Mouse (Mus musculus): Measurements from ENCODE around the gene BC048562. TPM values are rescaled to one million over a fixed set of nuclear protein-coding genes. Genes with fewer than 3 reads are reported as not detected.
A peak's percentile ranks its signal among the peaks of the same experiment; 100 is the strongest.

BC048562 gene
- polyA plus RNA-seq, 1 experiment from 2014 or later = not detected

DNA sequence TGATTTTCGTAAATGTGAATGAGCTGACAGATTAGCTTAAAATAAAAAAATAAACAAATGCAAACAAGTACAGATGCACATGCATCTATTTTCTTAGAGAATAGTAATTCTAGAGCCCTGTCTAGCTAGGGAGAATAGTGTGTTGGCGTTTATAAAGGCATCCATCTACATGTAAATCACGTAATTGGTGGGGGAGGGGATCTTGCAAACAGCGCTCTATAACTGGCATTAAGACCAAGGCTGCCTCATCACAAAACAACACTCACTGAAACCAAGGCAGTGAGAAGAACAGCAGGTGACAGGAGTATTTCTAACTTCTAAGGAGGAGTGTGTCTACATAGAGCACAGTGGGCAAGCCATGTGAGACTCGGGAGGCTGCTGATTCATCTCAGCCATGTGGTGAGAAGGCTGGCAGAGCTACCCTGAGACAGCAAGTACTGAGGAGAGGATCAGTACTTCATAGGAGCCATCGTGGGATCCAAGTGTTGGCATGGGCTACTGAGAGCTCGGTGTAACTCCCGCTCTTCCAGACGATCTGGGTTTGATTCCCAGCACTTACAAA is 24.8 kb upstream of the BC048562 start:
- Histone ChIP-seq H3K9me3 (no peaks in the 10 kb centered on the region), H3K27ac (no peak overlapping the region), H3K4me3 (replicated peaks) (no peak overlapping the region), H3K36me3 (replicated peaks) (no peaks in the 10 kb centered on the region), H3K4me1 (peaks cover 6% of the 10 kb centered on the region; the same call in 1 of the 2 replicates), H3K9ac (no peak overlapping the region), H3K27me3 (no peaks in the 10 kb centered on the region), H3K4me2 (no peak overlapping the region)
- 72% methylated on average over 9 of the region's 9 CpGs for WGBS
- no peak for ATAC-seq (ENCODE audit: low FRiP score)

DNA sequence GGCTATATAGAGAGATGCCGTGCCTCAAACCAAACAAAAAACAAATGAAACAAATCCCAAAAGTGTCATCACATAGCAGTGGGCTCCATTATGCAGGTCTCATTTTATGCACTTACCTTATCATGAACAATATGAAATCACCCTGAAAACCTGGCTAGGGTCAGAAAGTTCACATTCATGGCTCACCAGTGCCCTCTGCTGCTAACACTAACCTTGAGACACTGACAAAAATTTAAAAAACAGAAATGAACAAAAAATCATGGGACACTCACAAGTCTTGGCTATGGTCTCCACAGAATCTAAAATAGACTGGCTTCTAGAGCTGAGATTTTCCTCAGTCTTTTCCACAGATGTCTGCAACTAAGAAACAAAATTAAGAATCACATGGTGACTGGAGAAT is 24.1 kb upstream of the BC048562 start:
- Histone ChIP-seq H3K4me3 (replicated peaks) (no peak overlapping the region), H3K9me3 (no peaks in the 10 kb centered on the region), H3K4me2 (no peak overlapping the region), H3K27ac (no peak overlapping the region), H3K36me3 (replicated peaks) (no peaks in the 10 kb centered on the region), H3K4me1 (peaks cover 6% of the 10 kb centered on the region; the same call in 1 of the 2 replicates), H3K9ac (no peak overlapping the region), H3K27me3 (no peaks in the 10 kb centered on the region)
- no peak for ATAC-seq (ENCODE audit: low FRiP score)
- WGBS = 86% methylated on average over 1 of the region's 1 CpGs

DNA sequence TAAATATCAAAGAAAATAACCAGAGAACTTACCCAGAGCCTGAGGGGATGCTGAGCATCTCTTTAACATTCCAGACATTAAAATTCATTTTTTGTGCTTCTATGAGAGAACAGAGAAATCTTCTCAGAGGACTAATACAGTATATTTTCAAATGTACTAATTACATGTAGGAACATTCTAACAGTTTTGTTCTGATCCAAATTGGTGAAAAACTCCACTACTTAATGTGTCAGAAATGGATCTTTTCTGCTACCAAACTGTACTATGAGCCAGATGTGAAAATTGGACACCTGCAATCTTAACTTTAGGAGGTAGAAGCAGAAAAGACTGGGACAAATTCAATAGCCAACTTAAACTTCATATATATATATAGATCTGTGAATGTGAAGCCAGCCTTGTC is 7.9 kb upstream of the BC048562 start, which contains the start of gene Ccdc36:
Gene Ccdc36 (minus strand): TSS at position 101 of the 400 bp plus-strand sequence.
- Histone ChIP-seq H3K27me3 (no peaks in the 10 kb centered on the region), H3K9ac (no peak within 1 kb of the TSS), H3K9me3 (no peaks in the 10 kb centered on the region), H3K4me2 (no peak within 1 kb of the TSS), H3K36me3 (replicated peaks) (no peaks in the 10 kb centered on the region), H3K27ac (no peak within 1 kb of the TSS), H3K4me3 (replicated peaks) (no peak within 1 kb of the TSS), H3K4me1 (no peaks in the 10 kb centered on the region; the same call in 1 of the 2 replicates)
- no peak for ATAC-seq (ENCODE audit: low FRiP score)

DNA sequence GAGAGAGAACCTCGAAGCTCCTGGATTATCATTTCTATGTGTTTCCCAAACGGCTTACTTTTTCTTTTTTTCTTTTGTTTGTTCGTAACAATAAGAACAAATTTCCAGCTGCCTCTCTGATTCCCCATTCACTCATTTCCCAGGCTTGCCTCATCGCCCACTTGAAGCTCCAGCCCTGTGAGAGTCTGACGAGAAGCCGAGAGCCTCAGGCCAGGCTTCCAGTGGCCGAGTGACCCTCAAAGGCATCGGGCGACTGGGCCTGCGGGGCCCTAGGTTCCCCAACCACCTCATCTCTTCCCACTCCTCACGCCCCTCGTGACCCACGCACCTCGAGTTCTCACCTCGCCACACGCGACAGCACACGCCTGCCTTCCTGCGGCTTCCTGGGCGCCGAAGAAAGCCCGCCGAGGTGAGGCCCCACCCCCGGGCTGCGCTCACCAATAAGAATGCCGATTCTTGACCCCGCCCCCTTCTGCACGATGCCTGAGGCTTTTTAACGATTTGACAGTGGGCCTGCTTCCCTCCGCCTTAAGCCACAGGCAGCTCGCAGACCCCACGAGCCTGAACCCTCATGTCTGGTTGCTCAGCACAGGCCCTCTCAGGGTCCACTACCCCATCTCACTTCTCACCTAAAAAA is 4.7 kb upstream of the BC048562 start:
- ATAC-seq (ENCODE audit: low FRiP score) = peak; percentile 30; the same call in 1 of the 2 replicates
- Histone ChIP-seq H3K27ac (no peak overlapping the region), H3K4me1 (no peaks in the 10 kb centered on the region; the same call in 1 of the 2 replicates), H3K4me3 (replicated peaks) (0 out of 2 replicates have a peak overlapping the region, but pooled peaks have one; percentile 18), H3K9me3 (no peaks in the 10 kb centered on the region), H3K4me2 (peak overlapping the region; percentile 44), H3K27me3 (no peaks in the 10 kb centered on the region), H3K36me3 (replicated peaks) (no peaks in the 10 kb centered on the region), H3K9ac (no peak overlapping the region)
- 53% methylated on average over 32 of the region's 32 CpGs for WGBS

DNA sequence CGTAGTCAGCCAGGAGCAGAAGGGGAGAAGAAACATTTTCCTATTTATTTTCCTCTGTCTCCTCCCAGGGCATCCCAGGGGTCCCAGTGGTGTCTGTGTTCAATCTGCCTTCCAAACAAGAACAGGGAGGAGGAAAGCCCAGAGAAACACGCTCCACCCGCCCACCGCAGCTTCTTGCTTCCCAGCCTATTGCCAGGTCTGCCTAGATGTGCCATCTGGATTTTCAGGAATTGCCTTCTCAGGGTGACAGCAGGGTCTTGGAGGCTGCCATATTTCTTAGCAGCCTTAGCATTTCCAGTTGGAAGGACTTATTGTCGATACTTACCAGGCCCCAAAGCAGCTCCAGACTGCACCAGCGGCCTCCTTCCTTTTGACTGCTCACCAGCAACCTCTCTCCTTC is 2.9 kb downstream of the BC048562 start:
- Histone ChIP-seq H3K9ac (no peak overlapping the region), H3K27ac (no peak overlapping the region), H3K4me2 (no peak overlapping the region), H3K27me3 (no peaks in the 10 kb centered on the region), H3K36me3 (replicated peaks) (no peaks in the 10 kb centered on the region), H3K4me3 (replicated peaks) (no peak overlapping the region), H3K9me3 (no peaks in the 10 kb centered on the region), H3K4me1 (no peaks in the 10 kb centered on the region)
- ATAC-seq (ENCODE audit: low FRiP score) = no peak
- 83% methylated on average over 6 of the region's 6 CpGs for WGBS

DNA sequence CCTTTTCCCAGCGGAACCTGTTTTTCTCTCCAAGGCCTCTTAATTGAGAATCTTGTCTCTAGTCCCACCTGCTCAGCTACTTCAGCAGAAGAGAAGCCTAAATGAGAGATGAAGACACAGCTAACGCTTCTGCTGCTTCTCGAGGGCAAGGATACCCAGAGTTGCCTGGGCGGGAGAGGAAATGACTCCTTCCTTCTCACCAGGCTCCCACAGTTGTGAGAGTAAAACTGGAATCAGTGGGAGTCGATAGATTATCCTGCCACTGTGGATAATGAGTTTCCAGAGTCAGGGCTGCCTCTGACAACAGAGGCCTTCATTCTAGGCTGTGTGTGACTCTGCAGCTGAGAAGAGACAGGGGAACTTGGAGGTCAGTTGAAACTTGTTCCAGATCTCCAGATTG is 4.2 kb downstream of the BC048562 start:
- Histone ChIP-seq H3K4me1 (no peaks in the 10 kb centered on the region), H3K9ac (no peak overlapping the region), H3K27ac (no peak overlapping the region), H3K9me3 (no peaks in the 10 kb centered on the region), H3K36me3 (replicated peaks) (no peaks in the 10 kb centered on the region), H3K27me3 (no peaks in the 10 kb centered on the region), H3K4me2 (no peak overlapping the region), H3K4me3 (replicated peaks) (no peak overlapping the region)
- 80% methylated on average over 5 of the region's 5 CpGs for WGBS
- ATAC-seq (ENCODE audit: low FRiP score) = no peak

DNA sequence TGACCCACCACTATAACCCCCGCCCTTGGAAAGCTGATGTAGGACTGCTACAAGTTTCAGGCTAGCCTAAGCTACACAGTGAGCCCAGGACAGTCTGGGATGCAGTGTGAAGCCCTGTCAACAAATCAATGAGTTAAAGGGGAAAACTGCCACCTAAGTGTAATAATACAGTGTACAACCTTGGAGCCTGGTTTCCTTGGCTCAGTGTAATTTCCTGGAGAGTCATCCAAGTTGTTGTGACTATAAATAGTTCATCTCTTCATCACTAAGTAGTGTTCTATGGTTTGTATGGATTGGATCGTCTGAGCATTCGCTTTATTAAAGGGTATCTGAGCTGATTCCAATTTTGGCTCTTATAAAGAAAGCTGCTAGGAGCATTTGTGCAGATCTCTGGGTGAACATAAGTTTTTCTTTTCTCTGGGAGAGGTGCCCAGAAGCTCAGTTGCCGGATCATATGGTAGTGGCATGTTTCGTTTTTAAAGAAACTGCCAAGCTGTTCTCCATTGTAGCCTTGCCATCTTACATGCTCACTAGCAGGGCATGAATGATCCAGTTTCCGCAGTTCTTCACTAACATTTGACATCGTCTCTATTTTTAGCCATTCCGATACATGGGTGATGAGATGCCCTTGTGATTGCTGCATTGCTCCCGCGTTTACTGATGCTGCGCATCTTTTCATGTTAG is 5.1 kb downstream of the BC048562 start:
- Histone ChIP-seq H3K9me3 (no peaks in the 10 kb centered on the region), H3K4me1 (no peaks in the 10 kb centered on the region), H3K4me2 (no peak overlapping the region), H3K36me3 (replicated peaks) (no peaks in the 10 kb centered on the region), H3K27me3 (no peaks in the 10 kb centered on the region), H3K27ac (no peak overlapping the region), H3K9ac (no peak overlapping the region), H3K4me3 (replicated peaks) (no peak overlapping the region)
- 91% methylated on average over 11 of the region's 11 CpGs for WGBS
- no peak for ATAC-seq (ENCODE audit: low FRiP score)

DNA sequence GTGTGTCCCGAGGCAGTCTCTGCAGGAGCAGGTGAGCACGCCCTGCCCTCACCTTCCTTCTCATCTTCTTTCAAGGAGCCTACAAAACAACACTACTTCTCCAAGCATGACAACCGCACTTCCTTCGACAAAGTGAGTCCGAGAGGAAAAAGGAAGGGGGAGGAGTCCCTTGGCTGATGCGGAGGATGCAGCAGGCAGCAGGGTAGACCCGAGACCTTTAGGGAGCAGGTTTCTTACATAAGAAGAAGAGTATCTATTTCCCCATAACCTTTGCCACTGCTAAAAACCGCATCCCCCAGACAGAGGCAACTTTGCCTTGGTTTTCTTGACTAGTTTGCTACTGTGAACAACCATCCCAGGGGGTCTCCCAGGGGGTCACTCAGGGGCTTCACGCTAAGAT is 8.8 kb downstream of the BC048562 start:
- peaks cover 19% of the 10 kb centered on the region for H3K36me3 ChIP-seq (replicated peaks)
- H3K27ac ChIP-seq = no peak overlapping the region
- no peaks in the 10 kb centered on the region for H3K27me3 ChIP-seq
- WGBS = 80% methylated on average over 9 of the region's 9 CpGs
- no peak for ATAC-seq (ENCODE audit: low FRiP score)
- H3K9ac ChIP-seq = no peak overlapping the region
- peaks cover 16% of the 10 kb centered on the region for H3K4me1 ChIP-seq
- no peak overlapping the region for H3K4me3 ChIP-seq (replicated peaks)
- H3K4me2 ChIP-seq = no peak overlapping the region
- H3K9me3 ChIP-seq = no peaks in the 10 kb centered on the region

DNA sequence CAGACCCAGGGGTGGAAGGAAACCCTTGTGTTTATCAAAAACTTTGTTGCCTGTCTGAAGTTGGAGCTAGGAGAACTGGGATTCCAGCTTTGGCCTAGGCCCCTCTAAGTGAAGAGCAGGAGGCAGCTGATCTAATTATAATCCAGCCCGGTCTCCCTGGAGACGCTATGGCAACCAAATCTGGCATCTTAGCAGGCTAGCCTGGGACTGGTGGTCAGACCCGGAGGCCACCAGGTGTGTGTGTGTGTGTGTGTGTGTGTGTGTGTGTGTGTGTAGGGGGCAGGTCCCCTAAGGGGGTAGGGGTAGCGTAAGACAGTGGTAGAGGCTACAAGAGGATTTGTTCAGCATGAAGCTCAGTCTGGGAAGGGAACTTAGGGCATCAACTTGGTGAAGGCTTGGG is 13.6 kb downstream of the BC048562 start:
- Histone ChIP-seq H3K4me1 (peaks cover 46% of the 10 kb centered on the region), H3K9ac (peak overlapping the region; percentile 54), H3K27ac (peak overlapping the region; percentile 95), H3K27me3 (no peaks in the 10 kb centered on the region), H3K4me2 (peak overlapping the region; percentile 84), H3K4me3 (replicated peaks) (peak overlapping the region; percentile 53), H3K9me3 (no peaks in the 10 kb centered on the region), H3K36me3 (replicated peaks) (peaks cover 19% of the 10 kb centered on the region)
- 11% methylated on average over 4 of the region's 4 CpGs for WGBS
- peak; percentile 77 for ATAC-seq (ENCODE audit: low FRiP score)

DNA sequence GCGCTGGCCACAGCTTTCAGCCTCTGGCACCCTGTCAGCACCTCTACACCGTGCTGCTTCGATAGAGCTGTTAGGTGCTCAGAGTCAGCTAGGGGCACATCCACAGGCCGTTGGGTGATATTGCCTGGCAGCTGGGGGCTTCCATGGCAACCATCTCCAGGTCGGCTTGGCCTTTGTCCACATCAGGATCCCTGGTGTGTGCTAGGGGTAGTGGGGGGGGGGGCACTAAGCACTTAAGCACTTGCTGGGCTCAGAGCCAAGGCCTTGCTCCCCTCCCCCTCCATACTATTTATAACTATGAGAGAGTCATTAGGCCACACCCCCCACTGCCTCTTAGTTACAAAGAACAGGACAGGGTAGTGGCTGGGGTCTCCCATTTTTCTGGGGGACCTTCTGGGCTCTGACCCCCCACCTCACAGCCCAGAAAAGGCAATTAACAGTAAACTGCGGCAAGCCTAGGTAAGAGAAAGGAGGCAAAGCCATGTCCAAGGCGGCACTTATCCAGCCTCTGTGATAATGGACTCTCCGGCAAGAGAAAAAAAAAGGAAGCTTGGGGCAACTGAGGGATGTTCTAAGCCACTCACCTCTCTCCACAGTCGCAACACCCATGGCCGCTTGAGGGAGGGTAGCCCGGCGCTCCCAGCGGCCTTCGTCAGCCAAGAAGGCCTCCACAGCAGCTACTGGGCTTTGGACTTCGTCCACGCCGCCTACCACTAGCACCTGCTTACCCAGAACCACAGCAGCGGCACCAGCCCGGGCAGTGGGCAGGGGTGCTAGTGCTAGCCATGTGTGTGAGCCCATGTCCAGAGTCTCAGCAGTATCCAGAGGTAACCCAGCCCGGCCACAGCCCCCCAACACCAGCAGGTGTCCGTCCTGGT is 14.2 kb downstream of the BC048562 start:
- WGBS = 55% methylated on average over 21 of the region's 21 CpGs
- no peaks in the 10 kb centered on the region for H3K27me3 ChIP-seq
- peak overlapping the region; percentile 53 for H3K4me3 ChIP-seq (replicated peaks)
- peak; percentile 68 for ATAC-seq (ENCODE audit: low FRiP score)
- H3K27ac ChIP-seq = peak overlapping the region; percentile 95
- H3K9me3 ChIP-seq = no peaks in the 10 kb centered on the region
- H3K9ac ChIP-seq = peak overlapping the region; percentile 54
- peak overlapping the region; percentile 84 for H3K4me2 ChIP-seq
- peaks cover 46% of the 10 kb centered on the region for H3K4me1 ChIP-seq
- peaks cover 19% of the 10 kb centered on the region for H3K36me3 ChIP-seq (replicated peaks)

DNA sequence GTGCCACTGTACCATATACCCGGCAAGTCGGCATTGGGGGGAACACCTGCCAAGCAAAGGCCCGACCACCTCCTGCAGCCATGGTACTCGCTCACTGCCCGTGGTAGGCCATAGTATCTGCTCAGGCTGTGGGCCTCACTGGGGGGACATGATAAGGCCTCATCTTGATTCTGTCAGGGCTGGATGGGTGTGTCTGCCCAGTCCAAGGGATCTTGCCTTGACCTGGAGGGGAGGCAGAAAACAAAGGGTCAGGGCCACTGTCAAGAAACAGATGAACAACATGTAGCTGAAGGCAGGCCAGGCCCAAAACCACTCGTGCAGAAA is 14.8 kb downstream of the BC048562 start:
- peaks cover 46% of the 10 kb centered on the region for H3K4me1 ChIP-seq
- peak overlapping the region; percentile 54; the same call in 1 of the 2 replicates for H3K9ac ChIP-seq
- peak overlapping the region; percentile 53 for H3K4me3 ChIP-seq (replicated peaks)
- H3K27ac ChIP-seq = peak overlapping the region; percentile 95
- 0 out of 2 replicates have a peak, but pooled peaks cover 3% of the 10 kb centered on the region for H3K27me3 ChIP-seq
- no peak for ATAC-seq (ENCODE audit: low FRiP score)
- peaks cover 19% of the 10 kb centered on the region for H3K36me3 ChIP-seq (replicated peaks)
- 88% methylated on average over 6 of the region's 6 CpGs for WGBS
- no peaks in the 10 kb centered on the region for H3K9me3 ChIP-seq
- H3K4me2 ChIP-seq = peak overlapping the region; percentile 84
